Mouse (Mus musculus) MEL (cell line): Measurements from ENCODE around the gene Arhgef9.

Source experiments
- CTCF ChIP-seq, 3 experiments: IDR thresholded peaks in 2 of 3; conservative IDR thresholded peaks in 1 of 3; 2 replicates each; pipeline ENCODE4 v1.5.1; 2011 to 2012; ENCODE audit warnings: low read length in 3 of 3, low read depth in 2 of 3, mild to moderate bottlenecking in 2 of 3, improper control_type of control experiment in 1 of 3, inconsistent platforms in 1 of 3, mixed read lengths in 1 of 3, moderate library complexity in 1 of 3; ENCODE audit not compliant: control insufficient read depth in 1 of 3, insufficient read depth in 1 of 3, poor library complexity in 1 of 3, severe bottlenecking in 1 of 3
- E2F4 ChIP-seq: IDR thresholded peaks from 2 replicates; pipeline ENCODE4 v1.6.1; 2011; ENCODE audit warnings: low read depth, low read length, improper control_type of control experiment, borderline replicate concordance
- EP300 ChIP-seq, 2 experiments: IDR thresholded peaks; 2 replicates each; pipeline ENCODE4 v1.6.1; 2011; ENCODE audit warnings: improper control_type of control experiment in 2 of 2, low read length in 2 of 2, low read depth in 1 of 2, mild to moderate bottlenecking in 1 of 2
- JUND ChIP-seq: IDR thresholded peaks from 2 replicates; pipeline ENCODE4 v1.6.1; 2011; ENCODE audit warnings: low read depth, mild to moderate bottlenecking, improper control_type of control experiment, low read length
- MYC ChIP-seq: IDR thresholded peaks from 2 replicates; pipeline ENCODE4 v1.6.1; 2011; ENCODE audit warnings: low read depth, mild to moderate bottlenecking, low read length, improper control_type of control experiment, moderate library complexity
- POLR2A ChIP-seq, 2 experiments: IDR thresholded peaks; 2 replicates each; pipeline ENCODE4 v1.6.1; 2011 to 2012; ENCODE audit warnings: low read length in 2 of 2, mild to moderate bottlenecking in 2 of 2, control low read depth in 1 of 2, improper control_type of control experiment in 1 of 2, low read depth in 1 of 2, moderate library complexity in 1 of 2; ENCODE audit not compliant: control insufficient read depth in 1 of 2, insufficient read depth in 1 of 2, poor library complexity in 1 of 2
- POLR2AphosphoS2 ChIP-seq: IDR thresholded peaks from 2 replicates; pipeline ENCODE4 v1.6.1; 2011; ENCODE audit warnings: low read length, improper control_type of control experiment

DNA sequence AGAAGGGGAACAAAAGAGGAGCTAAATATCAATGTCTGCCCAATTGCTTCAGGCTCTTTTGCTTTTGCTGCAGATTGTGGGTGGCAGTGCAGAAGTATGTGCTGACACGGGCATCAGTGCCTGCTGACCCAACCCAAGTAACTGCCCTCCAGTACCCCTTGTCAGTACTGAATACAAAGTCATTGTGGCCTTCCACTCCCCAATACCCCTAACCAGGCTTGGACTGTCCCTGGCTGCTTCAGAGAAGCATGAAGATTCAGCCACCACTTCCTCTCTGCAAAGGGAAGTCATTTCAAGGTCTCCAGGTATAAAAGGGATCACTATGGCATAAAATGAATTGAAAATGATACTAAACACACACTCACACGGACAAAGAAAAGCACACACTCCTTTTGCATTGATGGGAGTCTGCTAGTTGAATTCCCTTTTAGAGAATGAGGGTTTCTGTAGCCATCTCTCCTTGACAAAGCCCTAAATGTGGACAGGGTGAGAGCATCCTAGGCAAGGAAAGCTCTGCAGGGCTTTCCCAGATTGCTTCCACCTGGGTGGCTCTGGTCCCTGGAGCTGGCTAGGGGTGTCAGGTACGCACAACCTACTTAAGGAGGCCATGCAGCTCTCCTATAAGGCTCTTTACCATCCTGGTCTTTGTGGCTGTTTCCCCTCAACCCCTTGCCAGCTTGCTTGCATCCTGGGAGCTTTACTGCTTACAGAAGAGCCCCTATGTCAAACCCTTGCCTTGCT, 1.1 kb downstream of the Arhgef9 start:
- TF ChIP-seq JUND (no peak), CTCF (IDR thresholded peaks at IDR 0.05 in 2 of 3, conservative IDR thresholded peaks at IDR 0.05 in 1 of 3; ENCODE audit: control insufficient read depth in 1 of 3, insufficient read depth in 1 of 3, low read depth in 2 of 3, low read length in 3 of 3, poor library complexity in 1 of 3, severe bottlenecking in 1 of 3) (no peak), POLR2A (IDR thresholded peaks at IDR 0.05; ENCODE audit: control insufficient read depth in 1 of 2, insufficient read depth in 1 of 2, low read depth in 1 of 2, low read length in 2 of 2, poor library complexity in 1 of 2) (no peak), EP300 (IDR thresholded peaks at IDR 0.05; ENCODE audit: low read depth in 1 of 2, low read length in 2 of 2) (no peak), POLR2AphosphoS2 (no peak), MYC (no peak), E2F4 (no peak)
